Mouse (Mus musculus): ENCODE results near the gene Samd15. TPM values are rescaled to one million over a fixed set of nuclear protein-coding genes. Genes with fewer than 3 reads are reported as not detected.
"Not testable (repeated sequence)": the region's sequence is repeated elsewhere in the genome, so short reads cannot be mapped to it uniquely, and the experiment has no call there.

The Samd15 gene
- polyA plus RNA-seq (2014; fragmentation: Nextera tagmentation; extraction: Ambion mirVana): 1.1 and 1.2 TPM in 2 replicates

DNA sequence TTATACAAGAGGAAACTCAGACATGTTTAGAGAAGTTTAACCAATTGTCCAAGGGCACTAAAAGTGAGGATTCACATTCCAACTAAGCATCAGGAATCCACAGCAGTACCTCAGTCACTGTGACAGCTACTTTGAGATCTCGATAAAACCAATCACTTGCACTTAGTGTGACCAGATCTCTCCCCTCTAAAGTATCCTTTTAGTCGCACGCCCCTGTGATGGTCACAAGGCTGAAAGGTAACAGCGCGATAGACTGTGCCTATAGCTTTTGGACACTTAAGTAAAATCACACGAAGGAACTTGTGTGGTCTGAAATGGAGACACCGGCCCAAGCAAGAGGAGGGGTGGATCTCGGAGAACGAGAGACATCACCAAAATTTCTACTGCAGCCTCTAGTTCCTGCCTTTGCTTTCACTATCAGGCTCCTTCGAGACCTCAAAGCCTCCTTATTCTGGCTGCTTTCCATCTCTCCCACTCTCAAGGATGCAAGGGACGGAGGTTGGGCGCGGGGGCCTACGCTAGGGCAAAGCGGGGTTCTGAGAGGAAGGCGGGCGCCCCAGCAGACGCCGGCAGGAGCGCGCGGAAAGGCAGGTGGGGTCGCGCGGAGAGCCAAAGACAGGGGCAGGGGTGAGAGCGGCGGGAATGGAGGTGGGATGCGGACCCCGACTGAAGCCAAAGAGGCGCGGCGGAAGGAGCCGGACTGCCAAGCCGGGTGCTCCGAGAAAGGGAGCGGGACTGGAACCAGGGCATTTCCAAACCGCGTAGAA lies at the start of gene Samd15:
Gene Samd15 (plus strand): TSS at position 518 of the 767 bp plus-strand sequence.
- no peaks in the 10 kb centered on the region for H3K9me3 ChIP-seq (ENCODE audit: control insufficient read depth, low read length)
- peak; percentile 70; the same call in 1 of the 2 replicates for ATAC-seq (ENCODE audit: low FRiP score, low TSS enrichment)
- peak within 1 kb of the TSS; percentile 95 for H3K4me2 ChIP-seq (replicated peaks; ENCODE audit: low read depth, low read length)
- peak within 1 kb of the TSS; percentile 91 for H3K4me3 ChIP-seq (ENCODE audit: low read length)
- H3K27ac ChIP-seq (ENCODE audit: low read depth, low read length): peak within 1 kb of the TSS; percentile 30; the same call in 1 of the 2 replicates
- peaks cover 6% of the 10 kb centered on the region; the same call in 1 of the 2 replicates for H3K4me1 ChIP-seq (ENCODE audit: control insufficient read depth, insufficient read depth, low read length)
- H3K36me3 ChIP-seq (ENCODE audit: control insufficient read depth, insufficient read depth, low read length): no peaks in the 10 kb centered on the region
- 1% methylated on average over 38 of the region's 38 CpGs for WGBS
- no peaks in the 10 kb centered on the region for H3K27me3 ChIP-seq (ENCODE audit: control insufficient read depth, insufficient read depth, low read length)
- H3K9ac ChIP-seq (ENCODE audit: low read depth, low read length): peak within 1 kb of the TSS; percentile 89

DNA sequence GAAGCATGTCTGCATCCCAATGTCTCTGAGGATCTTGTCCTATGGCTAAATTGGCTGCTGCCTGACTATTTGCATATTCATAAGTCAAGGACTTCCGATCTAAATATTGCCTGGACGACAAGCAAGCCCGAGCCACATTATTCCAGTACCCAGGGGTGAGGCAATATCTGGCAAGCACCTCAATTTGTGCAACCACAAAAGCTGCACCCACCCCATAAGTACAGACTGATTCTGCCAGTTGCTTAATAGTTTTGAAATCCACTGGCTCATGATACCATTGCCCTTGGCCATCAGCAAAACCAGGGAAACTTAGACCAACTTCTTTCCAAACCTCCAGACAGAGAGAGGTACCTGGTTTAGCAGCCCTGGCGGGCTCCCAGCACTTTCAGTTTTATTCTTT lies 45.1 kb upstream of the Samd15 start:
- H3K9me3 ChIP-seq (ENCODE audit: control insufficient read depth, low read length): not testable (repeated sequence)
- 94% methylated on average over 4 of the region's 4 CpGs for WGBS

DNA sequence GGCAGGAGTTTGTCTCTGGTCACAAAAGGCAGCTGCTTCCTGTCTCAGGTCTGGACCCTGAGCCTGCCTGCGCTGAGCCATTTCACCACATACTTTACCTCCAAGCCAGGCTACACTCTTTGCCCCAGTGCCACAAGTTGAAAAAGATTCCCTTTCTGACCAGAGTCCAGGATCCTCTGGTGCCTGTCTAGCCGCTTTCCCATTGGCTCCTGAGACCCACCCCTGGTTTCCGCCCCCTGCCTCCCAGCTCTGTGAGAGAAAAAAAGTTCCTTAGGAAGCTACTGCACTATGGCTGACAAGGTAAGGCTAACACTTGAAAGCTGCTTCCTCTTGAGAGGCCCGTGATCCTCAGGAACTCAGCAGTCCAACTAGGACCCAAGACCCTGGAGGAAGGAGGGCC lies 42.2 kb upstream of the Samd15 start:
- no peak overlapping the region for H3K27ac ChIP-seq (ENCODE audit: low read depth, low read length)
- 49% methylated on average over 4 of the region's 4 CpGs for WGBS
- H3K4me3 ChIP-seq (ENCODE audit: low read length): no peak overlapping the region
- 0 out of 2 replicates have a peak, but pooled peaks have one; percentile 52 for ATAC-seq (ENCODE audit: low FRiP score, low TSS enrichment)
- no peaks in the 10 kb centered on the region for H3K4me1 ChIP-seq (ENCODE audit: control insufficient read depth, insufficient read depth, low read length)
- no peaks in the 10 kb centered on the region for H3K27me3 ChIP-seq (ENCODE audit: control insufficient read depth, insufficient read depth, low read length)
- no peaks in the 10 kb centered on the region for H3K9me3 ChIP-seq (ENCODE audit: control insufficient read depth, low read length)
- 0 out of 2 replicates have a peak, but pooled peaks cover 3% of the 10 kb centered on the region for H3K36me3 ChIP-seq (ENCODE audit: control insufficient read depth, insufficient read depth, low read length)
- no peak overlapping the region for H3K4me2 ChIP-seq (replicated peaks; ENCODE audit: low read depth, low read length)
- no peak overlapping the region for H3K9ac ChIP-seq (ENCODE audit: low read depth, low read length)

More for the DNA sequence above, 45.1 kb upstream of the Samd15 start:
- H3K4me1 ChIP-seq (ENCODE audit: control insufficient read depth, insufficient read depth, low read length); H3K36me3 ChIP-seq (ENCODE audit: control insufficient read depth, insufficient read depth, low read length); H3K27ac ChIP-seq (ENCODE audit: low read depth, low read length); H3K27me3 ChIP-seq (ENCODE audit: control insufficient read depth, insufficient read depth, low read length); H3K4me2 ChIP-seq (replicated peaks; ENCODE audit: low read depth, low read length); H3K9ac ChIP-seq (ENCODE audit: low read depth, low read length); H3K4me3 ChIP-seq (ENCODE audit: low read length); ATAC-seq (ENCODE audit: low FRiP score, low TSS enrichment): not testable (repeated sequence)

DNA sequence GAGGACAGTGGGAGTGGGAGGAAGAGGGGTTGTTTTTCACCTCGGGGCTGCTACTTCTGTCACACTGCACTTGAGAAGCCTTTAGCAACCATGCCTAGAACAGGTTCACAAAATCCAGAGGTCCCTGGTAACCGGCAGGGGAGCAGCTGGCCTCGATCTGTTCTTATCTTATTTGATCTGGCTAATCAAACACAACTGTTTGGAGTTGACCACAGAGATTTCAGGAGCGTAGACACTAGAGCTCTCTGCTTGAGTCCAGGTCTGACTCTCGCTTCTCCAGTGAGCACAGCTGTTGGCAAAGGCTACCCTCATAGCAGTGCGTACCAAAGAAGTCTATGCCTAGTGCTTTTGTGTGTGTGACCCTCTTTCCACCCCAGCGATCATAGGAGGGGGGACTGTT lies 41.4 kb upstream of the Samd15 start:
- no peaks in the 10 kb centered on the region for H3K9me3 ChIP-seq (ENCODE audit: control insufficient read depth, low read length)
- no peaks in the 10 kb centered on the region for H3K27me3 ChIP-seq (ENCODE audit: control insufficient read depth, insufficient read depth, low read length)
- H3K4me1 ChIP-seq (ENCODE audit: control insufficient read depth, insufficient read depth, low read length): no peaks in the 10 kb centered on the region
- WGBS: 61% methylated on average over 7 of the region's 7 CpGs
- ATAC-seq (ENCODE audit: low FRiP score, low TSS enrichment): no peak
- no peak overlapping the region for H3K4me3 ChIP-seq (ENCODE audit: low read length)
- no peak overlapping the region for H3K9ac ChIP-seq (ENCODE audit: low read depth, low read length)
- H3K27ac ChIP-seq (ENCODE audit: low read depth, low read length): no peak overlapping the region
- no peak overlapping the region for H3K4me2 ChIP-seq (replicated peaks; ENCODE audit: low read depth, low read length)
- peaks cover 9% of the 10 kb centered on the region; the same call in 1 of the 2 replicates for H3K36me3 ChIP-seq (ENCODE audit: control insufficient read depth, insufficient read depth, low read length)

DNA sequence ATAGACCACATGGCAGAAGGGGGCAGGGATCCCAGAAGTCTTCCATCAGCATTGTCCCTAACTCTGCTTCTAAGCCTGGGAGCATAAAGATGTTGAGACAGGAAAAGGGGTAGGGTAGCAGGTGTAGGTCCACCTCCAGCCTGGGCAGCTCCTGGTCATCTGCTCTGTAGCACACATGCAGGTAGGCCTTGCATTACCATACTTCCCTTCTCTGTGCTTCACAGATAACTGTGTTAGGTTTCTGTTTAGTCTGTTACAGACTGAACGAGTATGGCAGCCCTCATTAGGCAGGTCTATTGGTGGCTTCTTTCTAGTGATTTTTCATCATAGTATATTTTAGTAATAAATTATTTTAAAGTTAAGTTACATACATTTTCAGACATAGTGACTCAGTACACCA lies 39.2 kb upstream of the Samd15 start:
- H3K36me3 ChIP-seq (ENCODE audit: control insufficient read depth, insufficient read depth, low read length): peaks cover 9% of the 10 kb centered on the region; the same call in 1 of the 2 replicates
- H3K9me3 ChIP-seq (ENCODE audit: control insufficient read depth, low read length): no peaks in the 10 kb centered on the region
- H3K27ac ChIP-seq (ENCODE audit: low read depth, low read length): no peak overlapping the region
- WGBS: 81% methylated on average over 1 of the region's 1 CpGs
- H3K27me3 ChIP-seq (ENCODE audit: control insufficient read depth, insufficient read depth, low read length): no peaks in the 10 kb centered on the region
- no peak for ATAC-seq (ENCODE audit: low FRiP score, low TSS enrichment)
- no peak overlapping the region for H3K4me3 ChIP-seq (ENCODE audit: low read length)
- H3K4me1 ChIP-seq (ENCODE audit: control insufficient read depth, insufficient read depth, low read length): no peaks in the 10 kb centered on the region
- no peak overlapping the region for H3K9ac ChIP-seq (ENCODE audit: low read depth, low read length)
- H3K4me2 ChIP-seq (replicated peaks; ENCODE audit: low read depth, low read length): no peak overlapping the region

DNA sequence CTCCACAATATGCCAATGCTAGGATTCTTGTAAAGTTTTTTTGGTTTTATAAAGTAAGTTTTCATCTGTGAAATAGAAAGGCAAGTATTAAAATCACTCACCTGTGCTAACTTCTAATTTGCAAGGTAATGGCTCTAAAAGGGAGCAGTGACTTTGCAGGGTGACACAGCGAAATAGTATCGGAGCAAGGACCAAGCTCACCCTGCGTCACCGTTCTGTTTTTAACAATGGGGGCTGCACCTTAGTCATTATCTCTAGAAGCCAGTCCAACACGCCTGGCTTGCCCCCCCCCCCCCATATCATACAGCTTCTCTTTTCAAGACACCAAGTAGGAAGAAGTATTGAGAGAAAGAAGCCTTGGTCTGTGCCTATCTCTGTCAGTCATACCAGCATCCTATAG lies 38.7 kb upstream of the Samd15 start:
- H3K4me2 ChIP-seq (replicated peaks; ENCODE audit: low read depth, low read length): no peak overlapping the region
- peaks cover 9% of the 10 kb centered on the region; the same call in 1 of the 2 replicates for H3K36me3 ChIP-seq (ENCODE audit: control insufficient read depth, insufficient read depth, low read length)
- H3K27ac ChIP-seq (ENCODE audit: low read depth, low read length): no peak overlapping the region
- no peaks in the 10 kb centered on the region for H3K9me3 ChIP-seq (ENCODE audit: control insufficient read depth, low read length)
- WGBS: 92% methylated on average over 5 of the region's 5 CpGs
- no peak overlapping the region for H3K4me3 ChIP-seq (ENCODE audit: low read length)
- no peak for ATAC-seq (ENCODE audit: low FRiP score, low TSS enrichment)
- H3K27me3 ChIP-seq (ENCODE audit: control insufficient read depth, insufficient read depth, low read length): no peaks in the 10 kb centered on the region
- H3K9ac ChIP-seq (ENCODE audit: low read depth, low read length): no peak overlapping the region
- no peaks in the 10 kb centered on the region for H3K4me1 ChIP-seq (ENCODE audit: control insufficient read depth, insufficient read depth, low read length)

DNA sequence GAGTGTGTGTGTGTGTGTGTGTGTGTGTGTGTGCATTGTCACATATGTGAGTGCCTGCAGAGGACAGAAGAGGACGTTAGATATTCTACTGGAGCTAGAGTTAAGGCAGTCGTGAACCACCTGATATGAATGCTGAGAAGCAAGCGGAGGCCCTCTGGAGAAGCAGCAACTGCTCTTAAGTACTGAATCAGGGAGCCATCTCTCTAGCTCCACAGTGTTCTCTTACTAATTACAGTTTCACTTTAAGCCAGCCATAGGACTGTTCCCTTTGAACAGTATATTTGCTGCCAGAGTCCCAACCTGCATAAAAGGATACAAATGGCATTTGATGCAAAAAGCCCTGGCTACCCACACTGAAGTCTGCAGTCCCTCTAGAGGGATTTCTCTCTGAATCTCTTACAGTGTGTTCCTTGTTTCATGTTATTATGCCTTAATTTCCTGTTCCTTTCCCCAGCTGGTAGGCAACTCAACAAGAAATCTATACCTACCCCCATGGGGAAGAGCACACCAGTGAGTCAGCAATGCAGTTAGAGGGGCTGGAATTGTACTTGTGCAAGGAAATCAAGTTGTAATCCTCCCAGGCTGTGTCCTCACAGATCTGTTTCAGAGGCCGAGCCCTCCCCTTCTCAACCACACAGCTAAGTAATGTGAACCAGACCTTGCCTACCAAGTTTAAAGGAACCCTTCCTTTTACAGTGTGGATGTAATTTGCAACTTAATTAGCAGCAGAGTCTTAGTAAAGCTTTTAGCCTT lies 24.2 kb upstream of the Samd15 start:
- H3K4me2 ChIP-seq (replicated peaks; ENCODE audit: low read depth, low read length): no peak overlapping the region
- no peaks in the 10 kb centered on the region for H3K27me3 ChIP-seq (ENCODE audit: control insufficient read depth, insufficient read depth, low read length)
- H3K9ac ChIP-seq (ENCODE audit: low read depth, low read length): no peak overlapping the region
- no peaks in the 10 kb centered on the region for H3K9me3 ChIP-seq (ENCODE audit: control insufficient read depth, low read length)
- H3K4me1 ChIP-seq (ENCODE audit: control insufficient read depth, insufficient read depth, low read length): no peaks in the 10 kb centered on the region
- WGBS: 73% methylated on average over 4 of the region's 4 CpGs
- no peak overlapping the region for H3K27ac ChIP-seq (ENCODE audit: low read depth, low read length)
- ATAC-seq (ENCODE audit: low FRiP score, low TSS enrichment): no peak
- H3K36me3 ChIP-seq (ENCODE audit: control insufficient read depth, insufficient read depth, low read length): peaks cover 18% of the 10 kb centered on the region; the same call in 1 of the 2 replicates
- H3K4me3 ChIP-seq (ENCODE audit: low read length): no peak overlapping the region

DNA sequence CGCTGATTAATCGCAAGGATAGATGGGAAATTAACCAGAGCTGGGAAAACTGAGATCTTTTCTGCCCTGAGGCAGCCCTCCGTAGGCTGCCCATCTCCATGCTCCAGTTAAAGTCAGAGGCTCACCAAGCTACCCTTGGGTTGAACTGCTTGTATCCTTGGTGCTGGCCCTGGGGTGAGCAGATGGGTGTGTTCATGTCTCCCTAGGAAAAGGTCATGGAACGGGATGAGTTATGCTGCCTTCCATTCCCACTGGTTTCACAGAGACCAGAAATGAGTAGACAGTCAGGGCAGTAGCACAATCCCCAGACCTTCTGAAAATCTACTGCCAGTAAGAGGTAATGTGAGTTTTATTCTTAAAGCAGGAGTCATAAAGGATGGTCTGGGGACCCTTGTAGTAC lies 21.9 kb upstream of the Samd15 start:
- Histone ChIP-seq H3K9ac (ENCODE audit: low read depth, low read length) (no peak overlapping the region), H3K27me3 (ENCODE audit: control insufficient read depth, insufficient read depth, low read length) (no peaks in the 10 kb centered on the region), H3K27ac (ENCODE audit: low read depth, low read length) (no peak overlapping the region), H3K4me2 (replicated peaks; ENCODE audit: low read depth, low read length) (no peak overlapping the region), H3K9me3 (ENCODE audit: control insufficient read depth, low read length) (no peaks in the 10 kb centered on the region), H3K4me1 (ENCODE audit: control insufficient read depth, insufficient read depth, low read length) (no peaks in the 10 kb centered on the region), H3K36me3 (ENCODE audit: control insufficient read depth, insufficient read depth, low read length) (0 out of 2 replicates have a peak, but pooled peaks cover 3% of the 10 kb centered on the region), H3K4me3 (ENCODE audit: low read length) (no peak overlapping the region)
- ATAC-seq (ENCODE audit: low FRiP score, low TSS enrichment): no peak
- 96% methylated on average over 4 of the region's 4 CpGs for WGBS

GRCm38 (mm10) chr12:87193008-87193407 lies 6.5 kb upstream of the Samd15 start:
- H3K4me2 ChIP-seq (replicated peaks; ENCODE audit: low read depth, low read length): no peak overlapping the region
- H3K9me3 ChIP-seq (ENCODE audit: control insufficient read depth, low read length): no peaks in the 10 kb centered on the region
- H3K27me3 ChIP-seq (ENCODE audit: control insufficient read depth, insufficient read depth, low read length): no peaks in the 10 kb centered on the region
- no peak for ATAC-seq (ENCODE audit: low FRiP score, low TSS enrichment)
- H3K4me1 ChIP-seq (ENCODE audit: control insufficient read depth, insufficient read depth, low read length): no peaks in the 10 kb centered on the region
- 88% methylated on average over 3 of the region's 3 CpGs for WGBS
- no peak overlapping the region for H3K4me3 ChIP-seq (ENCODE audit: low read length)
- H3K9ac ChIP-seq (ENCODE audit: low read depth, low read length): no peak overlapping the region
- no peak overlapping the region for H3K27ac ChIP-seq (ENCODE audit: low read depth, low read length)
- H3K36me3 ChIP-seq (ENCODE audit: control insufficient read depth, insufficient read depth, low read length): no peaks in the 10 kb centered on the region

Measured in kidney, embryonic 14.5 days (tissue).